Mouse (Mus musculus): Measurements from ENCODE around the gene Zrsr1. TPM values are rescaled to one million over a fixed set of nuclear protein-coding genes. Genes with fewer than 3 reads are reported as not detected.
A peak's percentile ranks its signal among the peaks of the same experiment; 100 is the strongest.

The Zrsr1 gene
- total and polyA plus RNA-seq, 3 experiments: 10.4 to 15.8 TPM; not detected in 1

- TF ChIP-seq TBP (IDR thresholded peaks at IDR 0.05; ENCODE audit: low read depth, low read length): peak; percentile 83
- TF ChIP-seq EP300 (IDR thresholded peaks at IDR 0.05; ENCODE audit: low read depth in 1 of 2, low read length in 2 of 2): peak in 1 of 2 experiments; percentile 5; a peak in 1 of 4 replicates
- TF ChIP-seq CHD1 (IDR thresholded peaks at IDR 0.05; ENCODE audit: low read depth, low read length): peak; percentile 54; the same call in 1 of the 2 replicates
- TF ChIP-seq KAT2A (conservative IDR thresholded peaks at IDR 0.05; ENCODE audit: low read depth, low read length): no peak
- TF ChIP-seq JUND (IDR thresholded peaks at IDR 0.05; ENCODE audit: low read depth, low read length): no peak
- TF ChIP-seq POLR2A (IDR thresholded peaks at IDR 0.05; ENCODE audit: control insufficient read depth in 1 of 2, insufficient read depth in 1 of 2, low read depth in 1 of 2, low read length in 2 of 2, poor library complexity in 1 of 2): peak; percentile 22 to 75; a peak in 3 of 4 replicates
- TF ChIP-seq ELF1 (IDR thresholded peaks at IDR 0.05; ENCODE audit: low read depth, low read length): no peak
- TF ChIP-seq SIN3A (IDR thresholded peaks at IDR 0.05; ENCODE audit: low read length): no peak; the same call in 1 of the 2 replicates
- TF ChIP-seq BHLHE40 (IDR thresholded peaks at IDR 0.05; ENCODE audit: borderline replicate concordance, low read depth, low read length): no peak
- TF ChIP-seq GABPA (IDR thresholded peaks at IDR 0.05; ENCODE audit: low read depth, low read length): no peak
- no peak for TF ChIP-seq POLR2AphosphoS5 (IDR thresholded peaks at IDR 0.05; ENCODE audit: borderline replicate concordance, low read depth, low read length)
- TF ChIP-seq TAL1 (IDR thresholded peaks at IDR 0.05; ENCODE audit: low read length): no peak
- TF ChIP-seq CTCF (IDR thresholded peaks at IDR 0.05 in 2 of 3, conservative IDR thresholded peaks at IDR 0.05 in 1 of 3; ENCODE audit: control insufficient read depth in 1 of 3, insufficient read depth in 1 of 3, low read depth in 2 of 3, low read length in 3 of 3, poor library complexity in 1 of 3, severe bottlenecking in 1 of 3): no peak
- TF ChIP-seq USF2 (IDR thresholded peaks at IDR 0.05; ENCODE audit: borderline replicate concordance in 1 of 2, insufficient read depth in 1 of 2, low read depth in 1 of 2, low read length in 2 of 2): no peak
- no peak for TF ChIP-seq ETS1 (IDR thresholded peaks at IDR 0.05; ENCODE audit: low read depth, low read length)
- no peak for TF ChIP-seq MXI1 (IDR thresholded peaks at IDR 0.05; ENCODE audit: low read depth, low read length)
- peak; percentile 96 for TF ChIP-seq POLR2AphosphoS2 (IDR thresholded peaks at IDR 0.05; ENCODE audit: low read length)
- TF ChIP-seq ZC3H11A (IDR thresholded peaks at IDR 0.05; ENCODE audit: low read depth, low read length): no peak
- TF ChIP-seq E2F4 (IDR thresholded peaks at IDR 0.05; ENCODE audit: borderline replicate concordance, low read depth, low read length): 0 out of 2 replicates have a peak, but pooled peaks have one; percentile 24
- peak; percentile 60 for TF ChIP-seq ZMIZ1 (IDR thresholded peaks at IDR 0.05; ENCODE audit: low read depth, low read length)
- TF ChIP-seq NRF1 (IDR thresholded peaks at IDR 0.05; ENCODE audit: insufficient read depth, low read depth, low read length, poor library complexity, severe bottlenecking): no peak
- TF ChIP-seq MAFK (IDR thresholded peaks at IDR 0.05; ENCODE audit: borderline replicate concordance, low read depth, low read length): no peak
- no peak for TF ChIP-seq ZKSCAN1 (IDR thresholded peaks at IDR 0.05; ENCODE audit: low read depth, low read length)
- TF ChIP-seq GATA1 (IDR thresholded peaks at IDR 0.05; ENCODE audit: low read depth, low read length): peak; percentile 54; the same call in 1 of the 2 replicates
- TF ChIP-seq RAD21 (IDR thresholded peaks at IDR 0.05; ENCODE audit: low read depth, low read length): no peak
These were observed 35.8 kb downstream of the Zrsr1 start, which contains the start of gene Fam161a (continued) for GRCm38 (mm10) chr11:23007481-23008180.

Data from MEL (cell line).